Mouse (Mus musculus): Measurements from ENCODE around the gene Abcc6. TPM values are rescaled to one million over a fixed set of nuclear protein-coding genes. Genes with fewer than 3 reads are reported as not detected.
"Not testable (repeated sequence)": the region's sequence is repeated elsewhere in the genome, so short reads cannot be mapped to it uniquely, and the experiment has no call there.

The Abcc6 gene
- polyA plus RNA-seq, 1 experiment = not detected

GRCm38 (mm10) chr7:45941986-45942385 lies 88.1 kb downstream of the Abcc6 start:
- H3K36me3 ChIP-seq (ENCODE audit: control insufficient read depth, insufficient read depth, low read length, poor library complexity, severe bottlenecking) = no peaks in the 10 kb centered on the region
- no peak overlapping the region for H3K27ac ChIP-seq (ENCODE audit: insufficient read depth, low read length)
- no peak overlapping the region for H3K4me3 ChIP-seq (ENCODE audit: low read depth, low read length)
- no peaks in the 10 kb centered on the region for H3K4me1 ChIP-seq (ENCODE audit: control insufficient read depth, insufficient read depth, low read length)
- H3K27me3 ChIP-seq (ENCODE audit: control insufficient read depth, insufficient read depth, low read length, poor library complexity, severe bottlenecking) = no peaks in the 10 kb centered on the region
- TF ChIP-seq POLR2A (IDR thresholded peaks at IDR 0.05; ENCODE audit: insufficient read depth, low read length) (no peak), CTCF (IDR thresholded peaks at IDR 0.05; ENCODE audit: low read depth, low read length) (no peak), EP300 (IDR thresholded peaks at IDR 0.05; ENCODE audit: insufficient read depth, low read depth, low read length) (no peak)
- no peaks in the 10 kb centered on the region for H3K9me3 ChIP-seq (replicated peaks; ENCODE audit: control insufficient read depth, insufficient read depth, low read length, poor library complexity, severe bottlenecking)
- no peak overlapping the region for H3K9ac ChIP-seq (ENCODE audit: low read depth, poor library complexity, severe bottlenecking)

DNA sequence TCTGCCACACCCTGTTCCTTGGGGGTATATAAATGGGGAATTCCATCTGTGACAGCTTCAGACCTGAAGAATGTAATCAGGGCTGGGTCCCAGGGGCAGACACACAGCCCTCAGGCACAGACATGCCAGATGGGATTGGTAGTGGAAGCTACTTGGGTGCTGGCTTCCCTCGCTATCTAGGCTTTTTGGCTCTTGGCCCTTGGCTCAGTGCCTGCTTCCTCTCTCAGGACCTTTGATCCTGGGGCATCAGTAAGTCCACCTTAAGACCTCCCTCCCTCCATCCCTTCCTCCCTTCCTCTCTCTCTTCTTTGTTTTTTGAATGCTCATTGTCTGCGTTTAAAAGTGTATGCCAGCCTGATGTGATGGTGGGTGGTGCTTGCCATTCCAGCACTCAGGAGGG lies 90.3 kb downstream of the Abcc6 start:
- Histone ChIP-seq H3K9ac (ENCODE audit: low read depth, poor library complexity, severe bottlenecking) (no peak overlapping the region), H3K27me3 (ENCODE audit: control insufficient read depth, insufficient read depth, low read length, poor library complexity, severe bottlenecking) (no peaks in the 10 kb centered on the region), H3K36me3 (ENCODE audit: control insufficient read depth, insufficient read depth, low read length, poor library complexity, severe bottlenecking) (no peaks in the 10 kb centered on the region), H3K4me3 (ENCODE audit: low read depth, low read length) (no peak overlapping the region), H3K27ac (ENCODE audit: insufficient read depth, low read length) (no peak overlapping the region), H3K4me1 (ENCODE audit: control insufficient read depth, insufficient read depth, low read length) (no peaks in the 10 kb centered on the region), H3K9me3 (replicated peaks; ENCODE audit: control insufficient read depth, insufficient read depth, low read length, poor library complexity, severe bottlenecking) (no peaks in the 10 kb centered on the region)
- TF ChIP-seq CTCF (IDR thresholded peaks at IDR 0.05; ENCODE audit: low read depth, low read length) (no peak), POLR2A (IDR thresholded peaks at IDR 0.05; ENCODE audit: insufficient read depth, low read length) (no peak), EP300 (IDR thresholded peaks at IDR 0.05; ENCODE audit: insufficient read depth, low read depth, low read length) (no peak)

DNA sequence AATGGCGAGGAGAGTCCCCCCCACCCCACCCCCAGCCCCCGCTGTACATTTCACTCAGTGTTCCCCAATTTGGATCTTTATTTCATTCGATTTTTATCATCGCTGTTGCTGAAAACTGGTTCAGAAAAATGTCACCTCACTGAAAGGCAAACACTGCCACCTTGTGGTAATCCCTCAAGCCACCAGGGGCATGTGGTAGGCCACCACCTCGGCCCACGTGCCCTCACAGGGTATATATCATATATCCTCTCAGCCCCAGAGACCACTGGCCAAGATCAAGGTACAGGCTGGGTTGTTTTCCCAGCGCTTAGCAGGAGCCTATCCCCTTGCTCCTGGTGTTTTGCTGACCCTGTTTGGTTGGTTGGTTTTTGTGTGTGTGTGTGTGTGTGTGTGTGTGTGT lies 95.0 kb downstream of the Abcc6 start:
- no peaks in the 10 kb centered on the region for H3K36me3 ChIP-seq (ENCODE audit: control insufficient read depth, insufficient read depth, low read length, poor library complexity, severe bottlenecking)

DNA sequence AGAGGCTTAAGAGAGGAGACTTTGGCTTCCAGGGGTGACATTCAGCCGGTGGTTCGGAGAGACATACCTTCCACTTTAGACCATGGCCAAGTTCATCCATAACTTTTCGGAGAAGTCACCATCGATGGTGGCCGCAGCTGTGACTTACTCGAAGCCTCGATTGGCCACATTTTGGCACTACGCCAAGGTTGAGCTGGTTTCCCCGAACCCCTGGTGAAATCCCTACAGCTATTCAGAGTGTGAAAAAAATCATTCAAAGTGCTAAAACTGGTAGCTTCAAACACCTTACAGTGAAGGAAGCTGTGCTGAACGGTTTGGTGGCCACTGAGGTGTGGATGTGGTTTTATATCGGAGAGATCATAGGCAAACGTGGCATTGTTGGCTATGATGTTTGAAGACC lies 96.3 kb downstream of the Abcc6 start:
- H3K4me1 ChIP-seq (ENCODE audit: control insufficient read depth, insufficient read depth, low read length); H3K9ac ChIP-seq (ENCODE audit: low read depth, poor library complexity, severe bottlenecking); H3K4me3 ChIP-seq (ENCODE audit: low read depth, low read length); H3K27ac ChIP-seq (ENCODE audit: insufficient read depth, low read length); H3K36me3 ChIP-seq (ENCODE audit: control insufficient read depth, insufficient read depth, low read length, poor library complexity, severe bottlenecking); H3K27me3 ChIP-seq (ENCODE audit: control insufficient read depth, insufficient read depth, low read length, poor library complexity, severe bottlenecking); H3K9me3 ChIP-seq (replicated peaks; ENCODE audit: control insufficient read depth, insufficient read depth, low read length, poor library complexity, severe bottlenecking): not testable (repeated sequence)

More for the DNA sequence above, 95.0 kb downstream of the Abcc6 start:
- Histone ChIP-seq H3K9me3 (replicated peaks; ENCODE audit: control insufficient read depth, insufficient read depth, low read length, poor library complexity, severe bottlenecking) (no peaks in the 10 kb centered on the region), H3K27me3 (ENCODE audit: control insufficient read depth, insufficient read depth, low read length, poor library complexity, severe bottlenecking) (no peaks in the 10 kb centered on the region), H3K9ac (ENCODE audit: low read depth, poor library complexity, severe bottlenecking) (no peak overlapping the region), H3K4me3 (ENCODE audit: low read depth, low read length) (no peak overlapping the region), H3K27ac (ENCODE audit: insufficient read depth, low read length) (no peak overlapping the region), H3K4me1 (ENCODE audit: control insufficient read depth, insufficient read depth, low read length) (no peaks in the 10 kb centered on the region)
- TF ChIP-seq POLR2A (IDR thresholded peaks at IDR 0.05; ENCODE audit: insufficient read depth, low read length) = no peak
- TF ChIP-seq EP300 (IDR thresholded peaks at IDR 0.05; ENCODE audit: insufficient read depth, low read depth, low read length) = no peak
- peak; percentile 73 for TF ChIP-seq CTCF (IDR thresholded peaks at IDR 0.05; ENCODE audit: low read depth, low read length)

GRCm38 (mm10) chr7:45929688-45930087 lies 100.4 kb downstream of the Abcc6 start:
- no peaks in the 10 kb centered on the region for H3K27me3 ChIP-seq (ENCODE audit: control insufficient read depth, insufficient read depth, low read length, poor library complexity, severe bottlenecking)
- H3K9me3 ChIP-seq (replicated peaks; ENCODE audit: control insufficient read depth, insufficient read depth, low read length, poor library complexity, severe bottlenecking) = no peaks in the 10 kb centered on the region
- H3K4me1 ChIP-seq (ENCODE audit: control insufficient read depth, insufficient read depth, low read length) = no peaks in the 10 kb centered on the region
- no peak for TF ChIP-seq CTCF (IDR thresholded peaks at IDR 0.05; ENCODE audit: low read depth, low read length)
- no peak for TF ChIP-seq EP300 (IDR thresholded peaks at IDR 0.05; ENCODE audit: insufficient read depth, low read depth, low read length)
- no peak for TF ChIP-seq POLR2A (IDR thresholded peaks at IDR 0.05; ENCODE audit: insufficient read depth, low read length)
- no peak overlapping the region for H3K27ac ChIP-seq (ENCODE audit: insufficient read depth, low read length)
- H3K9ac ChIP-seq (ENCODE audit: low read depth, poor library complexity, severe bottlenecking) = no peak overlapping the region
- no peaks in the 10 kb centered on the region for H3K36me3 ChIP-seq (ENCODE audit: control insufficient read depth, insufficient read depth, low read length, poor library complexity, severe bottlenecking)
- peak overlapping the region; percentile 62; the same call in 1 of the 2 replicates for H3K4me3 ChIP-seq (ENCODE audit: low read depth, low read length)

DNA sequence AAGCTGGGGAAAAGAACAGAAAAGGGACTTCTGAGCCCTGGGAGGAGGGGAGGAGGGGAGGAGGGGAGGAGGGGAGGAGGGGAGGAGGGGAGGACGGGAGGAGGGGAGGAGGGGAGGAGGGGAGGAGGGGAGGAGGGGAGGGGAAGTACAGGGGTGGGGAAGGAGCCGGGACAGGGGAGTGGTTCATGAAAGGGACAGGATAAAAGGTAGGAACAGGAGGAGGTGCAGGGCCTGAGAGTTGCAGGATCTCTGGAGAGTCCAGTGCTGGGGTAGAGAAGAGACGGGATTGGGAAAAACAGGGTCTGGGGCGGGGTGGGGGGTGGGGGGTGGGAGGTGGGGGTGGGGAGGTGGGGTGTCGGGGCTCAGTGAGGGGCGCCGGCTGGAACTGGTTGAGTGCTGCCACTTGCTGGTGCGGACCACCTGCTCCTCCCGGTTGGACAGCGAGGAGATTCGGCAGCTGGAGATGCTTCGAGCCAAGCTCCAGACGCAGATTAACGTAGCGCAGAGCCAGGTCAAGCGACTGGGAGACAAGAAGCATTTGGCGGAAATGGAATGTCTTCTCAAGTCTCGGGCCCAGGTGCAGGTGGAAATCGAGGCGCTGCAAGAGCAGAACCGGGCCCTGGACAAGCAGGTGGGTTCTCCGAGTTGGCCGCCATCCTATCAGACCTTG lies 101.3 kb downstream of the Abcc6 start:
- H3K27me3 ChIP-seq (ENCODE audit: control insufficient read depth, insufficient read depth, low read length, poor library complexity, severe bottlenecking) = no peaks in the 10 kb centered on the region
- no peaks in the 10 kb centered on the region for H3K36me3 ChIP-seq (ENCODE audit: control insufficient read depth, insufficient read depth, low read length, poor library complexity, severe bottlenecking)
- TF ChIP-seq CTCF (IDR thresholded peaks at IDR 0.05; ENCODE audit: low read depth, low read length) = no peak
- TF ChIP-seq EP300 (IDR thresholded peaks at IDR 0.05; ENCODE audit: insufficient read depth, low read depth, low read length) = 0 out of 2 replicates have a peak, but pooled peaks have one; percentile 9
- H3K4me1 ChIP-seq (ENCODE audit: control insufficient read depth, insufficient read depth, low read length) = no peaks in the 10 kb centered on the region
- H3K4me3 ChIP-seq (ENCODE audit: low read depth, low read length) = peak overlapping the region; percentile 62
- H3K9me3 ChIP-seq (replicated peaks; ENCODE audit: control insufficient read depth, insufficient read depth, low read length, poor library complexity, severe bottlenecking) = no peaks in the 10 kb centered on the region
- no peak overlapping the region for H3K27ac ChIP-seq (ENCODE audit: insufficient read depth, low read length)
- H3K9ac ChIP-seq (ENCODE audit: low read depth, poor library complexity, severe bottlenecking) = peak overlapping the region; percentile 31
